Mouse (Mus musculus) spleen, postnatal 14 days (tissue): ENCODE measurements around the gene Tdp1.

Experiments
- DNase-seq, 2 experiments: peaks; one replicate each; pipeline ENCODE4 v3.0.0; 2021 to 2022; ENCODE audit warnings: low spot score in 2 of 2

Gene Tdp1

DNA sequence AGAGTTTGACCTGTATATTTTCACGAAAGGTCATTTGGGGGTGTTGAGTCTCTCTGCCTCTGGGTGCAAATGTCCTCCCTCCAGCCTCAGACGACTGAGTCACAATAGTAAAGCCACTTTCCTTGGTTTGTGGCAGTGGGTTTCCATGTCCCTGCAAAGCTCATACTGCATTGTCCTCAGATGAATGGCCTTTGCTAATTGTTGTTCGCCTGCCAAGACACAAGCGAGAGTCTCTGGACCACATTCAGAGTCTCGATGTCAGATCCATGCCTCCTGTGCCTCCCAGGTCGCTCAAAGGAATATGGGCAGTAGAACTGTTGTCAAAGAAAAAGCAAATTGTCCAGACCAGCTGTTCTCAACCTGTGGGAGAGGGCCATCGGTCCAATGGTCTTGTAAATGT lies 116.1 kb downstream of the Tdp1 start:
- no peak for DNase-seq

- DNase-seq, result no peak
Observed at GRCm38 (mm10) chr12:100001246-100001645, 116.9 kb downstream of the Tdp1 start.

DNA sequence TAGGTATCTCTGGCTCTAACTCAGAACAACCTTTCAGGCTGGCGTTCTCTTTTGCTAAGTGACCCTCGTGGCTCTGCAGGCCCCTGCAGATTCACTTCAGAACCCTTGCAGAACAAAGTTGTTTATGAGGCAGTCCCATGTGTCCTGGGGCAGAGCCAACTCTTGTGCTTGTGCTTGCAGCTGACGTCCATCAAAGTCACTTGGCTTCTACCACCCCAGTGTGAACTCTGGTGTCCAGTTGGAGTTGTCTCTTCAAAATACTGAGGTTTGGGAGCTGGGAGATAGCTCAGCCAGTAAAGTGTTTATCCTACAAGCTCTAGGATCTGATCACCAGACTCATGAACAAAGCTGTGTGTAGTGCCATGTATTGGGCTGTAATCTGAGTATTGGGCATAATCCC lies 117.6 kb downstream of the Tdp1 start:
- no peak for DNase-seq

- DNase-seq, result no peak
Observed at GRCm38 (mm10) chr12:100002914-100003587, 118.7 kb downstream of the Tdp1 start.
